Comparison of ENCODE assay signal across 9 mouse cellular contexts in genomic region chr7:29469602-29470344, GRCm38 (mm10). TPM values are rescaled to one million over a fixed set of nuclear protein-coding genes. Genes with fewer than 3 reads are reported as not detected.
DNase-seq lines count a peak whose midpoint lies in the region; ATAC-seq and TF ChIP-seq lines count a peak whose summit lies in the region.
"Had no signal": no experiment of that assay in that cellular context is flagged by ENCODE, and none has a peak within 500 bp of the region (broad histone marks: within the 10 kb centered on the region; RNA-seq: fewer than 3 reads in every experiment).

No protein-coding gene starts in this region.

- no peak overlapping the region for H3K4me2 ChIP-seq in forebrain, embryonic 12.5 days
- no peak overlapping the region for H3K4me2 ChIP-seq in forebrain, embryonic 16.5 days (ENCODE audit: low read length)
- no peak overlapping the region for H3K4me2 ChIP-seq in midbrain, embryonic 14.5 days (ENCODE audit: low read length)
- no peak overlapping the region for H3K4me2 ChIP-seq in midbrain, embryonic 11.5 days
- H3K4me2 ChIP-seq in kidney, embryonic 15.5 days, result no peak overlapping the region
- H3K4me2 ChIP-seq in stomach, embryonic 15.5 days, result no peak overlapping the region
- H3K4me2 ChIP-seq in liver, postnatal 0 days (ENCODE audit: low read depth, low read length), result no peak overlapping the region

- WGBS in forebrain, embryonic 12.5 days, result 78% methylated on average over 7 of the region's 7 CpGs
- 67% methylated on average over 7 of the region's 7 CpGs for WGBS in forebrain, embryonic 16.5 days
- 74% methylated on average over 7 of the region's 7 CpGs for WGBS in midbrain, embryonic 14.5 days
- WGBS in midbrain, embryonic 11.5 days, result 81% methylated on average over 7 of the region's 7 CpGs
- WGBS in kidney, embryonic 15.5 days, result 75% methylated on average over 7 of the region's 7 CpGs
- 58% methylated on average over 7 of the region's 7 CpGs for WGBS in stomach, embryonic 15.5 days
- WGBS in liver, postnatal 0 days (ENCODE audit: insufficient replicate concordance), result 71% methylated on average over 7 of the region's 7 CpGs

- H3K27me3 ChIP-seq in forebrain, embryonic 12.5 days, result no peaks in the 10 kb centered on the region
- no peaks in the 10 kb centered on the region for H3K27me3 ChIP-seq in forebrain, embryonic 16.5 days (replicated peaks; ENCODE audit: control insufficient read depth, insufficient read depth, low read length)
- no peaks in the 10 kb centered on the region for H3K27me3 ChIP-seq in midbrain, embryonic 14.5 days (ENCODE audit: control insufficient read depth, insufficient read depth, low read length)
- no peaks in the 10 kb centered on the region for H3K27me3 ChIP-seq in midbrain, embryonic 11.5 days (ENCODE audit: control insufficient read depth, insufficient read depth, low read length)
- H3K27me3 ChIP-seq in kidney, embryonic 15.5 days, result no peaks in the 10 kb centered on the region
- no peaks in the 10 kb centered on the region for H3K27me3 ChIP-seq in stomach, embryonic 15.5 days (replicated peaks)
- no peaks in the 10 kb centered on the region for H3K27me3 ChIP-seq in liver, postnatal 0 days (ENCODE audit: insufficient read depth, low read length)

- no peaks in the 10 kb centered on the region for H3K9me3 ChIP-seq in forebrain, embryonic 12.5 days
- no peaks in the 10 kb centered on the region for H3K9me3 ChIP-seq in forebrain, embryonic 16.5 days (ENCODE audit: control insufficient read depth, low read length)
- H3K9me3 ChIP-seq in midbrain, embryonic 14.5 days (ENCODE audit: control insufficient read depth, low read length), result no peaks in the 10 kb centered on the region
- no peaks in the 10 kb centered on the region for H3K9me3 ChIP-seq in midbrain, embryonic 11.5 days (ENCODE audit: control insufficient read depth, low read length)
- H3K9me3 ChIP-seq in kidney, embryonic 15.5 days (replicated peaks), result no peaks in the 10 kb centered on the region
- no peaks in the 10 kb centered on the region for H3K9me3 ChIP-seq in stomach, embryonic 15.5 days
- no peaks in the 10 kb centered on the region for H3K9me3 ChIP-seq in liver, postnatal 0 days (ENCODE audit: low read length)

- H3K4me1 ChIP-seq in forebrain, embryonic 12.5 days, result peaks cover 27% of the 10 kb centered on the region
- peaks cover 25% of the 10 kb centered on the region for H3K4me1 ChIP-seq in forebrain, embryonic 16.5 days (replicated peaks; ENCODE audit: control insufficient read depth, insufficient read depth, low read length)
- 0 out of 2 replicates have a peak, but pooled peaks cover 8% of the 10 kb centered on the region for H3K4me1 ChIP-seq in midbrain, embryonic 14.5 days (ENCODE audit: control insufficient read depth, insufficient read depth, low read length)
- peaks cover 4% of the 10 kb centered on the region; the same call in 1 of the 2 replicates for H3K4me1 ChIP-seq in midbrain, embryonic 11.5 days (ENCODE audit: control insufficient read depth, insufficient read depth, low read length)
- peaks cover 33% of the 10 kb centered on the region for H3K4me1 ChIP-seq in kidney, embryonic 15.5 days
- H3K4me1 ChIP-seq in stomach, embryonic 15.5 days, result peaks cover 40% of the 10 kb centered on the region
- H3K4me1 ChIP-seq in liver, postnatal 0 days (ENCODE audit: insufficient read depth), result peaks cover 2% of the 10 kb centered on the region; the same call in 1 of the 2 replicates

- TF ChIP-seq CTCF in liver, postnatal 0 days (IDR thresholded peaks at IDR 0.05; ENCODE audit: low read depth), result no peak

- ATAC-seq in forebrain, embryonic 12.5 days (ENCODE audit: low FRiP score), result no peak
- no peak for ATAC-seq in forebrain, embryonic 16.5 days
- ATAC-seq in midbrain, embryonic 14.5 days (ENCODE audit: low FRiP score, low TSS enrichment), result no peak
- ATAC-seq in midbrain, embryonic 11.5 days (ENCODE audit: low FRiP score), result no peak
- ATAC-seq in kidney, embryonic 15.5 days (replicated peaks; ENCODE audit: low FRiP score), result peak; percentile 52; the same call in 1 of the 2 replicates
- peak; percentile 71 for ATAC-seq in stomach, embryonic 15.5 days (ENCODE audit: insufficient read depth, low FRiP score, low read depth)
- ATAC-seq in liver, postnatal 0 days, result no peak

- no peaks in the 10 kb centered on the region for H3K36me3 ChIP-seq in forebrain, embryonic 12.5 days (replicated peaks)
- no peaks in the 10 kb centered on the region for H3K36me3 ChIP-seq in forebrain, embryonic 16.5 days (ENCODE audit: control insufficient read depth, insufficient read depth)
- H3K36me3 ChIP-seq in midbrain, embryonic 14.5 days (ENCODE audit: control insufficient read depth, insufficient read depth, low read length), result no peaks in the 10 kb centered on the region
- H3K36me3 ChIP-seq in midbrain, embryonic 11.5 days (ENCODE audit: control insufficient read depth, insufficient read depth, low read length), result no peaks in the 10 kb centered on the region
- no peaks in the 10 kb centered on the region for H3K36me3 ChIP-seq in kidney, embryonic 15.5 days
- H3K36me3 ChIP-seq in stomach, embryonic 15.5 days, result no peaks in the 10 kb centered on the region
- H3K36me3 ChIP-seq in liver, postnatal 0 days (replicated peaks; ENCODE audit: insufficient read depth, low read length), result no peaks in the 10 kb centered on the region

- no peak overlapping the region for H3K9ac ChIP-seq in forebrain, embryonic 12.5 days
- no peak overlapping the region for H3K9ac ChIP-seq in forebrain, embryonic 16.5 days (replicated peaks; ENCODE audit: low read depth, low read length)
- no peak overlapping the region for H3K9ac ChIP-seq in midbrain, embryonic 14.5 days (replicated peaks; ENCODE audit: low read length)
- no peak overlapping the region for H3K9ac ChIP-seq in midbrain, embryonic 11.5 days (ENCODE audit: low read length)
- H3K9ac ChIP-seq in kidney, embryonic 15.5 days, result no peak overlapping the region
- H3K9ac ChIP-seq in stomach, embryonic 15.5 days, result no peak overlapping the region
- H3K9ac ChIP-seq in liver, postnatal 0 days (replicated peaks), result no peak overlapping the region

- 0 out of 2 replicates have a peak overlapping the region, but pooled peaks have one; percentile 25 for H3K27ac ChIP-seq in forebrain, embryonic 12.5 days
- H3K27ac ChIP-seq in forebrain, embryonic 16.5 days (ENCODE audit: low read length), result no peak overlapping the region; the same call in 1 of the 2 replicates
- H3K27ac ChIP-seq in midbrain, embryonic 14.5 days (replicated peaks; ENCODE audit: low read depth, low read length), result peak overlapping the region; percentile 9; the same call in 1 of the 2 replicates
- H3K27ac ChIP-seq in midbrain, embryonic 11.5 days (ENCODE audit: low read depth, low read length), result no peak overlapping the region
- H3K27ac ChIP-seq in kidney, embryonic 15.5 days, result peak overlapping the region; percentile 75
- H3K27ac ChIP-seq in stomach, embryonic 15.5 days, result peak overlapping the region; percentile 69
- no peak overlapping the region for H3K27ac ChIP-seq in liver, postnatal 0 days (ENCODE audit: low read depth)

- H3K4me3 ChIP-seq in forebrain, embryonic 12.5 days (replicated peaks), result no peak overlapping the region
- H3K4me3 ChIP-seq in forebrain, embryonic 16.5 days (replicated peaks; ENCODE audit: low read length), result no peak overlapping the region
- no peak overlapping the region for H3K4me3 ChIP-seq in midbrain, embryonic 14.5 days (replicated peaks; ENCODE audit: low read depth, low read length)
- no peak overlapping the region for H3K4me3 ChIP-seq in midbrain, embryonic 11.5 days (ENCODE audit: low read depth, low read length)
- H3K4me3 ChIP-seq in kidney, embryonic 15.5 days (replicated peaks), result no peak overlapping the region
- H3K4me3 ChIP-seq in stomach, embryonic 15.5 days (replicated peaks), result no peak overlapping the region
- H3K4me3 ChIP-seq in liver, postnatal 0 days (ENCODE audit: low read depth, low read length), result no peak overlapping the region

- TF ChIP-seq EP300 in liver, postnatal 0 days (IDR thresholded peaks at IDR 0.05; ENCODE audit: low read depth), result no peak

- DNase-seq in midbrain, embryonic 14.5 days, result peak; percentile 27
- DNase-seq in midbrain, embryonic 11.5 days (ENCODE audit: low spot score, missing footprints), result no peak
- DNase-seq in liver, postnatal 0 days, result no peak
- DNase-seq in frontal cortex, postnatal 36 days (ENCODE audit: low spot score in 2 of 2), result no peak
- DNase-seq: spleen, adult 18-20 months had no signal

RNA-seq across cellular contexts. Expression of gene Sipa1l3, which starts 48.7 kb away (rescaled TPM):
- polyA plus RNA-seq in forebrain, embryonic 12.5 days (2016; fragmentation: Nextera tagmentation; extraction: Ambion mirVana), result 12.3 and 14.6 TPM in 2 replicates
- polyA plus RNA-seq in forebrain, embryonic 16.5 days (2015; fragmentation: Nextera tagmentation; extraction: Ambion mirVana), result 13.9 and 16.1 TPM in 2 replicates
- polyA plus RNA-seq in midbrain, embryonic 14.5 days (2014; fragmentation: Nextera tagmentation; extraction: Ambion mirVana), result 16.1 and 17.6 TPM in 2 replicates
- polyA plus RNA-seq in midbrain, embryonic 11.5 days (2014; fragmentation: Nextera tagmentation; extraction: Ambion mirVana), result 5.8 and 7.8 TPM in 2 replicates
- polyA plus RNA-seq in kidney, embryonic 15.5 days (2015; fragmentation: Nextera tagmentation; extraction: Ambion mirVana), result 14.4 and 14.5 TPM in 2 replicates
- 22.0 and 31.3 TPM in 2 replicates for polyA plus RNA-seq in stomach, embryonic 15.5 days (2015; fragmentation: Nextera tagmentation; extraction: Ambion mirVana)
- polyA plus RNA-seq in liver, postnatal 0 days (2015; fragmentation: Nextera tagmentation; extraction: Ambion mirVana), result 1.6 and 1.7 TPM in 2 replicates

Comparison
In these comparisons a context has a peak if more than half of its experiments do, and no peak if none do; other contexts are left out.
1. H3K27ac ChIP-seq: peak in forebrain, embryonic 12.5 days (single experiment), midbrain, embryonic 14.5 days (single experiment), kidney, embryonic 15.5 days (single experiment) and stomach, embryonic 15.5 days (single experiment); none in forebrain, embryonic 16.5 days (single experiment), midbrain, embryonic 11.5 days (single experiment) and liver, postnatal 0 days (single experiment).
2. ATAC-seq: peak in kidney, embryonic 15.5 days (single experiment) and stomach, embryonic 15.5 days (single experiment); none in forebrain, embryonic 12.5 days (single experiment), forebrain, embryonic 16.5 days (single experiment), midbrain, embryonic 14.5 days (single experiment), midbrain, embryonic 11.5 days (single experiment) and liver, postnatal 0 days (single experiment).